Mouse (Mus musculus): ENCODE results near the gene Ccdc114. TPM values are rescaled to one million over a fixed set of nuclear protein-coding genes. Genes with fewer than 3 reads are reported as not detected.
"Not testable (repeated sequence)": the region's sequence is repeated elsewhere in the genome, so short reads cannot be mapped to it uniquely, and the experiment has no call there.

The Ccdc114 gene
- total RNA-seq (2021) = 1 to 10 TPM; 1.6 to 2.9 TPM

- peak; percentile 31 to 33 for DNase-seq (ENCODE audit: low spot score in 2 of 2)
- intact Hi-C loops (cut with DNase I) = loop anchor here (5.0 kb wide), 1 partner anchor 52 kb away; the partner anchor contains the start of gene Kdelr1
These were observed at the start of gene Ccdc114 for GRCm38 (mm10) chr7:45923762-45924428. Gene Ccdc114, plus strand, starts transcription at chr7:45924072.

DNA sequence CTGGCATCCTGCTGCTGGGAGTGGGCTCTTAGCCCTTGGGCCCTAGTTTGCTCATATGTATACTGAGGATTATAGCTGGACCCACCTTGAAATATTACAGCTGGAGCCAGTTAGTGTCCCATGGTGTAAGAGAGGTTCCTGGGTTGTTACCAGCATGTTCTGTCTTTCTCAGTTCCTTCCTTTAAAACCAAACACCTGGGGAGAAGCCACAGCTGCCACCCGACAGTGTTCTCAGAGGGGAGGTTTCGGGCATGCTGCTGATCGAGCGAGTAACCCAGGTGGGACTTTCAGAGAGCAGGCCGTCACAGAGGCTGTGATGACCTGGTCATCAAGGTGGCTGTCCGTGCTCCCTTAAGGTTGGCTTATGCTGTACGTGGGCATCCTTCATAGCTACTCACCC is 47.0 kb upstream of the Ccdc114 start:
- intact Hi-C loops (cut with DNase I) = no loop called here
- no peak for DNase-seq (ENCODE audit: low spot score in 2 of 2)

DNA sequence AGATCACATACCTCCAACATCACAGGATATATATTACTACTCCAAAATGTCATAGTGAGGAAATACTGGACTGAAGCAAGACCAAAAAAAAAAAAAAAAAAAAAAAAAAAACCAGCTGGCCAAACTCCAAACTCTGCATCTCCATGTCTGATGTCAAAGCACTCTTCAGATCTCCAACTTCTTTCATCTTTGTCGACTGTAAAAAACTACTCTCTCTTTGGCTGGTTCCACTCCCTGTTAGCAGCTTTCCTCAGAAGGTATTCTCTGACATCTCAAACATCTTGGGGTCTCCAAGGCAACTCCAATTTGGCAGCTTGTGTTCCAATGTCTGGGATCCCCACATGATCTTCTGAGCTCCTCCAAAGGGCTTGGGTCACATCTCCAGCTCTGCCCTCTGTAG is 45.6 kb upstream of the Ccdc114 start, which contains the start of gene Grin2d:
Gene Grin2d (minus strand): TSS at position 101 of the 400 bp plus-strand sequence.
- intact Hi-C loops (cut with DNase I); DNase-seq (ENCODE audit: low spot score in 2 of 2): not testable (repeated sequence)

GRCm38 (mm10) chr7:45880531-45880930 is 43.3 kb upstream of the Ccdc114 start:
- DNase-seq (ENCODE audit: low spot score in 2 of 2) = no peak

DNA sequence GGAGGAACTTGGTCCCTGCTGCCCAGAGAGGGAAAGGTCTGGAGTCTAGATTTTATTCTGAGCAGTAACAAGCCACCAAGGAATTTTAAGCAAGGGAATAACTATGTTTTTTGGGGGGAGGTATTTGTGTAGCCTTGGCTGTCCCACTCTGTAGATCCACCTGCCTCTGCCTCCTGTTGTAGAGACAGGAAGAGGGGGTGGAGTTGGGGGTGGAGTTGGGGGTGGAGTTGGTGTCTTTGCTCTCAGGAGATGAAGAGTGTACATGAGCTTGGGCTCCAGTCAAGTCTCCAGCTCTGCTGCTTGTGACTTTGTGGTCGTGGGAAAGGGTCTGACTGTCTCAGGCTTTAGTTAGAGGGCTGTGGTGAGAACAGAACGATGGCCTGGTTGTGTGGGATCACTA is 42.9 kb upstream of the Ccdc114 start:
- no peak for DNase-seq (ENCODE audit: low spot score in 2 of 2)
- intact Hi-C loops (cut with DNase I) = no loop called here

More at GRCm38 (mm10) chr7:45880531-45880930, 43.3 kb upstream of the Ccdc114 start:
- intact Hi-C loops (cut with DNase I) = no loop called here

DNA sequence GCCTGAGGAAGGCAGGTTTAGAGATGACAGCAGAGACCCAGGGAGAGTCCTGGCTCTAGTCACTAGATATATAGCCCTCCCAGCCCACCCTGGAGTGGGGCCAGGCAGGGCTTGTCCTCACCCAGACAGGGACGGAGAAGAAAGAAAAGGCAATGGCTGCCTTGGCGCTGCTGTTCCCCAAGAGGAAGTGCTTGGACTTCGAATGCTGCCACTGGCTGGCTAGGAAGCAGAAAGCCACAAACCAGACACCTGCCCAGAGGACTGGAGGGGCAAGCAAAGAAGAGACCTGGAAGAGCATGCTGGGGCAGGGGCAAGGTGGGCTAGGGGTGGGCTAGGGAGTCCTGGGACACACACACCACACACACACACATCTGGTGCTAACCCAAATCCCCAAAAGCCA is 36.6 kb upstream of the Ccdc114 start:
- no peak for DNase-seq (ENCODE audit: low spot score in 2 of 2)
- intact Hi-C loops (cut with DNase I) = no loop called here

DNA sequence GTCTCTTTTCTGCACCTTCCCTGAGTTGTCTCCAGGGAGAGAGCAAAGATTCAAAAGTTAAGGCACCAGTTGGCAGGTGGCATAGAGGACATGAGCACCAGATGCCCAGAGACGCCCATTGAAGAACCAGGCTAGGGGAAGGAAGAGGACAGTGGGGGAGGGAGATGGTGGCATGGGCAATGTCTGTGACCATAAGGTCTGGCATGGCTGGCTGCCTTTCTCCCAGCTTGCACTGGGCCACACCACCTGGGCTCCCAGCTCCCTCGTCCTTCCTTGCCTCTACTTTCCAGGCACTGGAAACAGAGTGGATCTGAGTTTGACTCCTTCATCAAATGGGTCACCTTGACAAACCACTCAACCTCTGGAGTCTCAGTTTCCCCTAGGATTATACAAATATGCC is 31.2 kb upstream of the Ccdc114 start:
- DNase-seq (ENCODE audit: low spot score in 2 of 2) = no peak
- intact Hi-C loops (cut with DNase I) = no loop called here

DNA sequence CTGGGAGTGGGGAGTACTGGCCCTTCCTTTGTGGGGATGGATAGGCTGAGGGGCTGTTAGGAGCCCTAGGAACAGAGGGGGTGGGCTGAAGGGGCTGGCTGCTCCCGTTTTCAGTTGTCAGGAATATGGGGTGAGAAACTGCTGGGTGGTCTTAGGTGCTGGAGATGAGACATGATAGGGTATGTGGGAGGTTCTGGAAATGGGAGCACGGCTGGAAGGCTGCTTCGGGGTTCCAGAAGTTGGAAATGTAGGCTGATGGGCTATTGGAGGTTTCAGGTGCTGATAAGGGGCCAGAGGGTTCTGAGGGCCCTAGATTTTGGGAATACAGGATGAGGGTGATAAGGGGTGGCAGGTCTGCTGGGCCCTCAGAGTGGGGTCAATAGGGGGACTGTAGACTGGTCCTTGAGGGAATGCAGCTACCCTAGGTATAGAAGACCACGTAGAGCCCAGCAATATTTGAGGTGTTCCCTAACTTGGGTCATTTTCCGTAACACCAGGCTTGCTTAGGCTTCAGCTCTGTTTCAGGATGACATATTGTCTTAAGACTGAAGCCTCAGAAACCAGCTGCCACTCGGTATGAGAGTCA is 27.8 kb upstream of the Ccdc114 start:
- intact Hi-C loops (cut with DNase I) = no loop called here
- DNase-seq (ENCODE audit: low spot score in 2 of 2) = no peak

DNA sequence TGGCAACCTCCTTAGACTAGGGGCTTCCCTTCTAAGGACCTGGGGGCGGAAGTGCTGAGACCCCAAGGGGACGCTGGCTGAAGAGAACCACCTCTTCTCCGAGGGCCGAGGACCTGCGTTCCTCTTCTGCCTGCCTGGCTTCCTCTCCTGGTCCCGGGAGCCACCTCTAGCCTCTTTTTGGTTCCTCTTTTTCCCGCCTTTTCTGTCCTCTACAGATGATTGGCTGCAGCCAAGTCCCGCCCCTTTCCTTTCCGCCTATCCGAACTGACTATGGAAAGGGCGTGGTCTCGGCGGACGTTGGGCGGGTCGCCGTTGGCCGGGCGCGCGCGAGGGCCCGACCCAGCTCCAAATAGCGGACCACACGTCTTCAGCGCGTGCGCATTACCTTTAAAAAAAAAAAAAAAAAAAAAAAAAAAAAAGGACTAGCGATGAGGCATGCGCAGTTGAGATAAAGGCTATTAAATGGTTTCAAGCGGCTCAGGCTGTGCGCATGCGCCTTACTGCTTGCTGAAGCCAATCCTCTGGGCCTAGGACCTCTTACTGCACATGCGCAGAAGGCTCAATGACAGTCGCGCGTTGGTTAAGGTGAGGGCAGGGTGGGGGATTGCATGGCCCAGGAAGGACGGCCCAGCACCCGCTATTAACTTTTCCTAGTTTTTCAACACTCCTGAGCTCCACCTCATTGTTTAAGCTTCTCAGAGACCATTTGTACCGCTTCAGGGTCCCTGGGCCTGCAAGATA is 27.2 kb upstream of the Ccdc114 start, which contains the start of the genes Syngr4 and Tmem143:
Gene Syngr4 (minus strand): TSS at position 198 of the 741 bp plus-strand sequence.
Gene Tmem143 (plus strand): TSS at position 425 of the 741 bp plus-strand sequence.
- DNase-seq (ENCODE audit: low spot score in 2 of 2) = peak; percentile 97 to 99
- intact Hi-C loops (cut with DNase I) = loop anchor here (1.0 kb wide), 1 partner anchor 20 kb away; no protein-coding TSS in a partner anchor

GRCm38 (mm10) chr7:45897258-45897757 is 26.6 kb upstream of the Ccdc114 start:
- DNase-seq (ENCODE audit: low spot score in 2 of 2) = peak; percentile 59 to 74
- intact Hi-C loops (cut with DNase I) = loop anchor here (1.0 kb wide), 1 partner anchor 19 kb away; no protein-coding TSS in a partner anchor

GRCm38 (mm10) chr7:45898125-45898524 is 25.7 kb upstream of the Ccdc114 start:
- intact Hi-C loops (cut with DNase I); DNase-seq (ENCODE audit: low spot score in 2 of 2): not testable (repeated sequence)

DNA sequence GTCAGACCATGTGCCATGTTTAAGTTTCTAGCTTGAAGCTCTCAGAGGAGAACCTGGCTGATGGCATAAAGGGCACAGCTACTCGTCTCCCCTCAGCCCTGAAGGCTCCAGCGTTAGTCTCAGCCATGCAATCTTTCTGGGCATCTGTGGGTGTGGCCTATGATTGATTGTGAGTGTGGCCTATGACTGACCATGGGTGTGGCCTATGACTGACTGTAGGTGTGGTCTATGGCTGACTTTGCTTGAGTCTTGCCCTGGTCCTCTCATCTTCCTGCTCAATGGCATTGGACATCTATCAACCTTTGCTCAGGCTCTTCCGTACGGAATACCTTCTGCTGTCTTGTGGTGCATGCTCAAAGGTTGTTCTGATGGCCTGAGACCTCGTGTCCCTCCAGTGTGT is 22.3 kb upstream of the Ccdc114 start:
- DNase-seq (ENCODE audit: low spot score in 2 of 2) = no peak
- intact Hi-C loops (cut with DNase I) = no loop called here

GRCm38 (mm10) chr7:45902481-45903002 is 21.3 kb upstream of the Ccdc114 start:
- intact Hi-C loops (cut with DNase I) = no loop called here
- DNase-seq (ENCODE audit: low spot score in 2 of 2) = no peak

DNA sequence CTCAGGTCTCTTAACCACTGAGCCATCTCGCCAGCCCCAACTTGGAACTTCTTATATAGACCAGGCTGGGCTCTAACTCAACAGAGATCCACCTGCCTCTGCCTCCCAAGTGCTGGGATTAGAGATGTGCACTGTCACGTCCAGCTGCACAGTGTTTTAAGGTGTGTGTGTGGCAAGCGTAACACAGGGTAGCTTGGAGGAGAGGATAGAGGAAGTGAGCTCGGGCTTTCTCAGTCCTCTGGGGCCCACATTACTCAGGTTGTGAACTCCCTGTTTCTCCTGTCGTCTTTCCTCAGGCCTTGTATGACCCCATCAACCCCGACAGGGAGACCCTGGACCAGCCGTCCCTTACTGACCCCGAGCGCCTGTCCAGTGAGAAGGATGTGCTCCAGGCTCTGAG is 17.2 kb upstream of the Ccdc114 start:
- no peak for DNase-seq (ENCODE audit: low spot score in 2 of 2)
- intact Hi-C loops (cut with DNase I) = no loop called here

- no peak for DNase-seq (ENCODE audit: low spot score in 2 of 2)
- intact Hi-C loops (cut with DNase I) = no loop called here
These were observed 15.5 kb upstream of the Ccdc114 start for GRCm38 (mm10) chr7:45908384-45908783.

DNA sequence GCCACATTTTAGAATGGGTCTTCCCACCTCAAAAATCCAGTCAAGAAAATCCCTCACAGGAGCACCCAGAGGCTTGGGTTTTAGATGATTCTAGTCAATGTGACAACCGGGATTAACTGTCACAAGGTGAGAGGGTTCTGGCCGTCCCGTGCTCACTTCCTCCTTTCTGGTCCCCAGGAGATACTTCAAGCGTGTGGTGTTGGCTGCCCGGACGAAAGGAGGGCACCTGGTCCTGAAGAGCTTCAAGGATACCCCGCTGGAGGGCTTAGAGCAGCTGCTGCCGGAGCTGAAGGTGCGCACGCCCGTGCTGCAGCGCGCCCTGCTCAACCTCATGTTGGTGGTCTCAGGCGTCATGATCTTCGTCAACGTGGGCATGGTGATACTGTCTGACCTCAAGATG is 14.7 kb upstream of the Ccdc114 start:
- no peak for DNase-seq (ENCODE audit: low spot score in 2 of 2)
- intact Hi-C loops (cut with DNase I) = no loop called here

GRCm38 (mm10) chr7:45914067-45914466 is 9.8 kb upstream of the Ccdc114 start:
- intact Hi-C loops (cut with DNase I) = no loop called here

GRCm38 (mm10) chr7:45915011-45915410 is 8.9 kb upstream of the Ccdc114 start:
- intact Hi-C loops (cut with DNase I) = no loop called here
- DNase-seq (ENCODE audit: low spot score in 2 of 2) = no peak

More at GRCm38 (mm10) chr7:45914067-45914466, 9.8 kb upstream of the Ccdc114 start:
- DNase-seq (ENCODE audit: low spot score in 2 of 2) = no peak

DNA sequence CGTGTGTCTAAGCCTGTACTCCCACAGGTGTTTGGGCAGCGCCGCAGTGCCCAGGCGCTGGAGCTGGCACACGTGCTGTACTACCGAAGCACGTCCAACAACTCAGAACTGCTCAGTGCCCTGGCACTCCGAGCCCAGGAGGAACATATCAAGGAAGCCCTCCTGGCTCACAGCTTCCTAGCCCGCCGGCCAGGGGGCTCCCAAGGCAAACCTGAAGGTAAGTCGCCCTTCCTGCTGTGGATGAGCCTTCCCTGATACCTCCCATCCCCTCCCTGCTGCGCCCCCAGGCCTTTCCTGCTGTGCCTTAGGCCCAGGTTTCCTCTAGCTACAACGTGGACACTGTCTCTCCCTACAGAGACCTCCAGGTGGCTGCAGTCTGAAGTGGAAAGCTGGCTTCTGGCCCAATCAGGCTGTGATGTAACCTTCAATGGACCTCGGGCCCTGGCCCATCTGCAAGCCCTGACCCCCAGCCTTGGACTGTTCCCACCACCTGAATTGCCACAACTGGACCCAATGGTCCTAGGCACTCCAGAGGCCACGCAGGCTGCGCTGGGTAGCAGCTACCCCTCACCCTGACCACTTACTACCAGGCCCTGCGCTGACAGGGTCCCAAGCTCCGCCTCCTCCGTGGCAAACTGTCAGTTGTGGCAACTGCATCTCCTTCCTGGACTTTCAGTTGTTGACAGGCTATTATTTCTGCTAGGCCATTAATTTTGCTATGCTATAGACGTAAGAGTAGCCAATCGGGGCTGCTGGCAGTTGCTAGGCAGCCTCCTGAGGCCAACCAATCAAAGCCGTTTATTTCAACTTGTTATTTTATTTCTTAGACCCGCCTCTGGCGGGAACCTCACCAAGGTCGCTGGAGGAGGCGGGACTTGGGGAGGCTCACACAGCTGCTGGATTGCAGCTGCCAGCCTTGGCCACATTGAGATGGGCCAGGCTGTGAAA is 7.5 kb upstream of the Ccdc114 start:
- DNase-seq (ENCODE audit: low spot score in 2 of 2) = peak; percentile 74 to 79
- intact Hi-C loops (cut with DNase I) = loop anchor here (1.0 kb wide), 1 partner anchor 19 kb away; no protein-coding TSS in a partner anchor

Data from left cerebral cortex, postnatal 25 days (tissue).